ENCODE assay signal across 7 mouse cellular contexts in genomic region chr1:36244058-36244827, GRCm38 (mm10). TPM values are rescaled to one million over a fixed set of nuclear protein-coding genes. Genes with fewer than 3 reads are reported as not detected.
A peak's percentile ranks its signal among the peaks of the same experiment; 100 is the strongest.
DNase-seq lines count a peak whose midpoint lies in the region; ATAC-seq lines count a peak whose summit lies in the region.

Gene Uggt1, minus strand, starts transcription at chr1:36244720.

- H3K36me3 ChIP-seq in intestine, embryonic 15.5 days, result no peaks in the 10 kb centered on the region
- H3K36me3 ChIP-seq in midbrain, embryonic 10.5 days, result 0 out of 2 replicates have a peak, but pooled peaks cover 6% of the 10 kb centered on the region

- intact Hi-C loops in gastrocnemius, postnatal 36 days (cut with DNase I), result loop anchor here (5.0 kb wide), 1 partner anchor 177 kb away; the partner anchor contains the start of gene Hs6st1
- intact Hi-C loops in left cerebral cortex, postnatal 25 days (cut with DNase I), result no loop called here

- peak within 1 kb of the TSS; percentile 95 for H3K4me3 ChIP-seq in intestine, embryonic 15.5 days (replicated peaks)
- H3K4me3 ChIP-seq in midbrain, embryonic 10.5 days, result peak within 1 kb of the TSS; percentile 98

- H3K9me3 ChIP-seq in intestine, embryonic 15.5 days, result no peaks in the 10 kb centered on the region
- H3K9me3 ChIP-seq in midbrain, embryonic 10.5 days (replicated peaks), result no peaks in the 10 kb centered on the region

- H3K4me1 ChIP-seq in intestine, embryonic 15.5 days (replicated peaks), result no peaks in the 10 kb centered on the region; the same call in 1 of the 2 replicates
- H3K4me1 ChIP-seq in midbrain, embryonic 10.5 days, result peaks cover 47% of the 10 kb centered on the region

- H3K4me2 ChIP-seq in intestine, embryonic 15.5 days (replicated peaks), result peak within 1 kb of the TSS; percentile 58

- peak within 1 kb of the TSS; percentile 83 for H3K27ac ChIP-seq in intestine, embryonic 15.5 days
- peak within 1 kb of the TSS; percentile 92 for H3K27ac ChIP-seq in midbrain, embryonic 10.5 days (replicated peaks)

- peak within 1 kb of the TSS; percentile 81 for H3K9ac ChIP-seq in intestine, embryonic 15.5 days

- H3K27me3 ChIP-seq in intestine, embryonic 15.5 days (replicated peaks), result no peaks in the 10 kb centered on the region
- no peaks in the 10 kb centered on the region for H3K27me3 ChIP-seq in midbrain, embryonic 10.5 days (ENCODE audit: low read depth, poor library complexity, severe bottlenecking)

- 1% methylated on average over 49 of the region's 49 CpGs for WGBS in intestine, embryonic 15.5 days
- 3% methylated on average over 49 of the region's 49 CpGs for WGBS in midbrain, embryonic 10.5 days

- ATAC-seq in intestine, embryonic 15.5 days, result peak; percentile 99

- peak; percentile 95 for DNase-seq in adrenal gland, adult 2 months
- DNase-seq in embryo, embryonic 11.5 days (ENCODE audit: low read depth, low spot score), result peak; percentile 88
- DNase-seq in gastrocnemius, postnatal 36 days, result peak; percentile 82 to 91
- peak; percentile 91 to 97 for DNase-seq in left cerebral cortex, postnatal 25 days (ENCODE audit: low spot score in 2 of 2)
- peak; percentile 96 for DNase-seq in midbrain, embryonic 10.5 days (ENCODE audit: low spot score)
- DNase-seq in right cerebral cortex, postnatal 4 days, result peak; percentile 86

RNA-seq across cellular contexts. Expression of gene Uggt1, which starts in this region (rescaled TPM):
- total RNA-seq in adrenal gland, adult 2 months (2021), result 10 to 100 TPM; 39.4 to 48.5 TPM
- polyA plus RNA-seq in adrenal gland, adult 2 months (2012; rRNA removed), result 7.6 and 9.9 TPM in 2 replicates
- 10 to 100 TPM; 18.2 to 24.1 TPM for total RNA-seq in gastrocnemius, postnatal 36 days (2021)
- 50.3 and 57.5 TPM in 2 replicates for polyA plus RNA-seq in intestine, embryonic 15.5 days (2015; fragmentation: Nextera tagmentation; extraction: Ambion mirVana)
- 10 to 100 TPM; 48.7 to 51.7 TPM for total RNA-seq in left cerebral cortex, postnatal 25 days (2021)
- 52.5 and 56.9 TPM in 2 replicates for polyA plus RNA-seq in midbrain, embryonic 10.5 days (2016; fragmentation: Nextera tagmentation; extraction: Ambion mirVana)

Comparison
In these comparisons a context has a peak if more than half of its experiments do, and no peak if none do; other contexts are left out.
1. Peak in every context shown above with its lines: DNase-seq, ATAC-seq, H3K4me3 ChIP-seq and H3K27ac ChIP-seq.